8 mouse cellular contexts compared by ENCODE assay signal in the genomic region with DNA sequence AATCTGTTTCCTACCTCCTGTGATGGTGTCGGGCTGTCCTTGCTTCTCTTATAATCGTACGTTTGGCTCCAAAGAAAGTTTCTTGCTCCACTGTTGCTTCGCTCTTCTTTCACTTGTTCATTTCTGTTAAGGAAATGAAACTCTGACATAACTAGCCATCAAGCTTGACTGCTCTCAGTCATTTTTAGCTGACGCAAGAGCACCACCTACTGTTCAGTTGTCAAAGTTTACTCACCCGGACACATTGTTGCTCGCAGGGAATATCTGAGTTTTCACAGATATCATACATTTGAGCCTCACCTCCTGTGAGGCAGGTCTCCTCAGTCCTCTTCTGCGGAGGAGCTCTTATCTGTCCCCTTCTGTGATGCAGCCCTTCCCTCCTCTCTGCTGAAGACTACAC. TPM values are rescaled to one million over a fixed set of nuclear protein-coding genes. Genes with fewer than 3 reads are reported as not detected.
DNase-seq lines count a peak whose midpoint lies in the region; ATAC-seq and TF ChIP-seq lines count a peak whose summit lies in the region.

No protein-coding gene starts in this region.

- TF ChIP-seq CTCF in lung, postnatal 0 days (IDR thresholded peaks at IDR 0.05), result peak; percentile 82

- no peak for ATAC-seq in forebrain, embryonic 11.5 days (replicated peaks; ENCODE audit: low FRiP score)
- ATAC-seq in forebrain, embryonic 16.5 days, result no peak
- ATAC-seq in embryonic facial prominence, embryonic 14.5 days (ENCODE audit: low read depth), result no peak
- ATAC-seq in lung, postnatal 0 days, result peak; percentile 47

- H3K36me3 ChIP-seq in forebrain, embryonic 11.5 days (ENCODE audit: control insufficient read depth, insufficient read depth, low read length), result no peaks in the 10 kb centered on the region
- peaks cover 7% of the 10 kb centered on the region; the same call in 1 of the 2 replicates for H3K36me3 ChIP-seq in forebrain, embryonic 16.5 days (ENCODE audit: control insufficient read depth, insufficient read depth)
- peaks cover 80% of the 10 kb centered on the region for H3K36me3 ChIP-seq in embryonic facial prominence, embryonic 14.5 days (ENCODE audit: control insufficient read depth, insufficient read depth, low read length)
- peaks cover 7% of the 10 kb centered on the region for H3K36me3 ChIP-seq in lung, postnatal 0 days (ENCODE audit: insufficient read depth, low read length)

- H3K4me2 ChIP-seq in forebrain, embryonic 11.5 days (ENCODE audit: low read depth, low read length, severe bottlenecking), result no peak overlapping the region
- no peak overlapping the region for H3K4me2 ChIP-seq in forebrain, embryonic 16.5 days (ENCODE audit: low read length)
- no peak overlapping the region for H3K4me2 ChIP-seq in embryonic facial prominence, embryonic 14.5 days (ENCODE audit: low read depth, low read length)
- H3K4me2 ChIP-seq in lung, postnatal 0 days (replicated peaks; ENCODE audit: low read depth, low read length), result no peak overlapping the region

- DNase-seq in forebrain, embryonic 11.5 days (ENCODE audit: low spot score), result peak; percentile 58
- peak; percentile 84 for DNase-seq in 3T3-L1 (ENCODE audit: low read depth, low spot score)
- DNase-seq in ZHBTc4 (ENCODE audit: low read depth, low spot score), result peak; percentile 70
- DNase-seq in embryonic facial prominence, embryonic 14.5 days (ENCODE audit: low spot score), result peak; percentile 79
- peak; percentile 54 to 70 for DNase-seq in kidney, postnatal 25 days
- DNase-seq in lung, postnatal 0 days (ENCODE audit: low spot score), result peak; percentile 85
- peak; percentile 64 to 73 for DNase-seq in spleen, postnatal 36 days (ENCODE audit: low spot score in 2 of 2)

- H3K9me3 ChIP-seq in forebrain, embryonic 11.5 days (ENCODE audit: control insufficient read depth, low read length), result no peaks in the 10 kb centered on the region
- H3K9me3 ChIP-seq in forebrain, embryonic 16.5 days (ENCODE audit: control insufficient read depth, low read length), result no peaks in the 10 kb centered on the region
- no peaks in the 10 kb centered on the region for H3K9me3 ChIP-seq in embryonic facial prominence, embryonic 14.5 days (ENCODE audit: control insufficient read depth, low read length)
- no peaks in the 10 kb centered on the region for H3K9me3 ChIP-seq in lung, postnatal 0 days (ENCODE audit: low read length)

- no peaks in the 10 kb centered on the region for H3K27me3 ChIP-seq in forebrain, embryonic 11.5 days (ENCODE audit: control insufficient read depth, insufficient read depth, low read length)
- no peaks in the 10 kb centered on the region for H3K27me3 ChIP-seq in forebrain, embryonic 16.5 days (replicated peaks; ENCODE audit: control insufficient read depth, insufficient read depth, low read length)
- H3K27me3 ChIP-seq in embryonic facial prominence, embryonic 14.5 days (replicated peaks; ENCODE audit: control insufficient read depth, insufficient read depth, low read length), result no peaks in the 10 kb centered on the region
- no peaks in the 10 kb centered on the region for H3K27me3 ChIP-seq in lung, postnatal 0 days (replicated peaks; ENCODE audit: insufficient read depth, low read length)

- WGBS in forebrain, embryonic 11.5 days, result 68% methylated on average over 8 of the region's 8 CpGs
- 61% methylated on average over 8 of the region's 8 CpGs for WGBS in forebrain, embryonic 16.5 days
- WGBS in embryonic facial prominence, embryonic 14.5 days, result 54% methylated on average over 8 of the region's 8 CpGs
- 42% methylated on average over 8 of the region's 8 CpGs for WGBS in lung, postnatal 0 days

- H3K27ac ChIP-seq in forebrain, embryonic 11.5 days (ENCODE audit: low read depth, low read length), result no peak overlapping the region
- H3K27ac ChIP-seq in forebrain, embryonic 16.5 days (ENCODE audit: low read length), result no peak overlapping the region
- no peak overlapping the region for H3K27ac ChIP-seq in embryonic facial prominence, embryonic 14.5 days (replicated peaks; ENCODE audit: low read depth, low read length)
- H3K27ac ChIP-seq in lung, postnatal 0 days (ENCODE audit: low read length), result no peak overlapping the region

- no peaks in the 10 kb centered on the region for H3K4me1 ChIP-seq in forebrain, embryonic 11.5 days (replicated peaks; ENCODE audit: control insufficient read depth, insufficient read depth, low read length)
- H3K4me1 ChIP-seq in forebrain, embryonic 16.5 days (replicated peaks; ENCODE audit: control insufficient read depth, insufficient read depth, low read length), result no peaks in the 10 kb centered on the region
- no peaks in the 10 kb centered on the region for H3K4me1 ChIP-seq in embryonic facial prominence, embryonic 14.5 days (ENCODE audit: control insufficient read depth, insufficient read depth, low read length)
- no peaks in the 10 kb centered on the region for H3K4me1 ChIP-seq in lung, postnatal 0 days (ENCODE audit: insufficient read depth, low read depth, low read length)

- no peak overlapping the region for H3K4me3 ChIP-seq in forebrain, embryonic 11.5 days (ENCODE audit: low read depth, low read length)
- H3K4me3 ChIP-seq in forebrain, embryonic 16.5 days (replicated peaks; ENCODE audit: low read length), result no peak overlapping the region
- H3K4me3 ChIP-seq in embryonic facial prominence, embryonic 14.5 days (ENCODE audit: low read depth, low read length), result no peak overlapping the region
- no peak overlapping the region for H3K4me3 ChIP-seq in lung, postnatal 0 days (ENCODE audit: low read depth, low read length)

- H3K9ac ChIP-seq in forebrain, embryonic 11.5 days (ENCODE audit: low read length), result no peak overlapping the region
- H3K9ac ChIP-seq in forebrain, embryonic 16.5 days (replicated peaks; ENCODE audit: low read depth, low read length), result no peak overlapping the region
- H3K9ac ChIP-seq in embryonic facial prominence, embryonic 14.5 days (ENCODE audit: low read depth, low read length), result no peak overlapping the region
- no peak overlapping the region for H3K9ac ChIP-seq in lung, postnatal 0 days (replicated peaks; ENCODE audit: low read depth)

- no peak for TF ChIP-seq EP300 in lung, postnatal 0 days (IDR thresholded peaks at IDR 0.05)

RNA-seq across cellular contexts. Expression of gene Ryk, which starts 44.8 kb away (rescaled TPM):
- polyA plus RNA-seq in forebrain, embryonic 11.5 days (2014; fragmentation: Nextera tagmentation; extraction: Ambion mirVana), result 26.3 and 32.8 TPM in 2 replicates
- polyA plus RNA-seq in forebrain, embryonic 16.5 days (2015; fragmentation: Nextera tagmentation; extraction: Ambion mirVana), result 14.1 TPM in 2 replicates
- 30.0 and 31.1 TPM in 2 replicates for polyA plus RNA-seq in embryonic facial prominence, embryonic 14.5 days (2014; fragmentation: Nextera tagmentation; extraction: Ambion mirVana)
- 23.2 and 23.9 TPM in 2 replicates for polyA plus RNA-seq in lung, postnatal 0 days (2015; fragmentation: Nextera tagmentation; extraction: Ambion mirVana)
